ENCODE assay signal across 16 mouse cellular contexts in the genomic region with DNA sequence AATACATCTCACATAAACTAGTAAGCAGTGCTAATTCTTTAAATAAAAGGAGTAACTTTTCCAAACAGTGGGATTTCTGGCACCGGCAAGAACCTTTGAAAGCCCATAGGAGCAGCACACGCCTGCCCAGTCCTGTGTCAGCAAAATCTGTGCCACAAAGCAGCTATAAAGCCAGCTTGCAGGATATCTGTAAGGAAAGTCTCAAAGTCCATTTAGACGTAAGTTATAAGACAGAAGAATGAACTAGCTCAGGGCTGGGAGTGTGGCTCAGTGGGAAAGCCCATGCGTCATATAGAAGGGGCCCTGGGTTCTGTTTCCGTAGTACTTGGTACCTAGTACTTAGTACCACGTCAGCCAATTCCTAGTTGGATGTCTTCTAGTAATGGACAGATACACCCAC.
"Had no signal": no experiment of that assay in that cellular context is flagged by ENCODE, and none has a peak within 500 bp of the region (broad histone marks: within the 10 kb centered on the region; RNA-seq: fewer than 3 reads in every experiment).

No protein-coding gene starts in this region.

- H3K27me3 ChIP-seq: liver, embryonic 12.5 days; megakaryocyte, embryonic 14.5 days; midbrain, embryonic 15.5 days; neural tube, embryonic 12.5 days had no signal

- DNase-seq: kidney, adult 11 months; kidney, adult 9 months; kidney, postnatal 4 days; lung, embryonic 14.5 days; lung, postnatal 10 days; spleen, adult 18-20 months; thymus, postnatal 25 days had no signal

- H3K4me2 ChIP-seq: liver, embryonic 12.5 days; lung, embryonic 14.5 days; midbrain, embryonic 11.5 days; midbrain, embryonic 15.5 days; neural tube, embryonic 12.5 days had no signal

- H3K36me3 ChIP-seq: midbrain, embryonic 15.5 days had no signal

- ATAC-seq: liver, embryonic 12.5 days; midbrain, embryonic 15.5 days had no signal

- H3K9ac ChIP-seq: liver, embryonic 12.5 days; lung, embryonic 14.5 days; midbrain, embryonic 15.5 days; neural tube, embryonic 12.5 days had no signal

- H3K4me3 ChIP-seq: layer of hippocampus, adult 2 months; left cerebral cortex, adult 2 months; liver, embryonic 12.5 days; megakaryocyte, embryonic 14.5 days; midbrain, embryonic 15.5 days; neural tube, embryonic 12.5 days had no signal

- H3K9me3 ChIP-seq: liver, embryonic 12.5 days; megakaryocyte, embryonic 14.5 days; midbrain, embryonic 15.5 days; neural tube, embryonic 12.5 days had no signal

- H3K4me1 ChIP-seq: neural tube, embryonic 12.5 days had no signal

- H3K27ac ChIP-seq: kidney, postnatal 0 days; layer of hippocampus, adult 2 months; left cerebral cortex, adult 2 months; liver, embryonic 12.5 days; macrophage; midbrain, embryonic 15.5 days; neural tube, embryonic 12.5 days had no signal
